Mouse (Mus musculus): Measurements from ENCODE around the gene Slc9a9.

The Slc9a9 gene

GRCm38 (mm10) chr9:94969131-94969530 is 299.4 kb downstream of the Slc9a9 start:
- peak; percentile 8 for DNase-seq

DNA sequence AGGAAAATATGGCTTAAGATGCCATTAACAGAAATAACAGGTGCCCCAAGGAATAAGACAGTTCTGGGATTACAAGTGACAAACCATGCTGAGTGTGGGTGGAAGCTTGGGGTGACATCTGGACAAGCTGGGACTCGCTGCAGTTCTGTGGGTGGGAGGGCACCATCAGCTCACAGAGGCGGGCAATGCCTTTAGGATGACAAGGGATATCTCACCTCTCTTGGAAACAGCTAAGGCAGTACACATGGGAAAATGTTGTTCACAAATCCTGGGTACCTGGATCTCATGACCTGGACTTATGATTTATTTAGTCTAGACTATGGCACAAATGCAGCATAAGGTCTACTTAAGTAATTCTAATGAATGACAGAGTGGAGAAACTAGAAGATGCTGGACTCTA is 302.3 kb downstream of the Slc9a9 start:
- no peak for DNase-seq

DNA sequence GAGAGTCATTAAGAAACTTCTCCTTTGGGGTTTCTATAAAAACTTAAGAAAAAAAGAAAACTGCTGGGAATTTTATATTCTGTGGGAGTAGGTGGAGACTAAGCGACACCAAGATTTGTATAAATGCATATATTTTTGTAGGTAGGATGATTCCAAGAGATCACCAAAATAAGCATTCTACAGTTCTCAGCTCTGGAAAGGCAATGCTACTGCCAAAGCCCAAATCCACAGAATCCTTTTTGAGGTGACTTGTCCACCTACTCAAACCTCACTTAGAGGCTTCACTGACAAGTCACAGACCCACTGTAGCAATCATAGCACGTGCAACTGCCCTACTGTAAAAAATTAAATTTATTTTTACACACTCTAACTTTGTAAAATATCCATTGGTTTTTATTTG is 303.0 kb downstream of the Slc9a9 start:
- no peak for DNase-seq

- DNase-seq = no peak
Measured at GRCm38 (mm10) chr9:94976191-94976590, 306.5 kb downstream of the Slc9a9 start.

DNA sequence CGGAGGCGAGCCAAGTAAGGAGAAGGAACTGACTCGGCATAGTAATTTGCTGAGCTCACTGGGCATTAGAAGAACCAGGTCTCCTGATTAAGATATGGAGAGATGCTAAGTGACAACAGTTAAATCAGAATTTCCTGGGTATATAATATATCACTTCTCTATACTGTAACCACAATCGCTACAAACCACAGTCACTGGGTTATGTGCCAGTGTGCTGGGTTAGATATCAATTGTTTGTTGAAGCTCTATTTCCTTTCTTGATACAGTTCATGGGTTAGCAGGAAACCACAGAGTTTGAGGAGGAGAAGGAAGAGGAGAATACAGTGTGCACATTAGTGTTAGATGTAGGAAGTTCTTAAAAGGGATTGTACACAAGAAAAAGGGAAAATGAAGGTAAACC is 323.9 kb downstream of the Slc9a9 start:
- no peak for DNase-seq

DNA sequence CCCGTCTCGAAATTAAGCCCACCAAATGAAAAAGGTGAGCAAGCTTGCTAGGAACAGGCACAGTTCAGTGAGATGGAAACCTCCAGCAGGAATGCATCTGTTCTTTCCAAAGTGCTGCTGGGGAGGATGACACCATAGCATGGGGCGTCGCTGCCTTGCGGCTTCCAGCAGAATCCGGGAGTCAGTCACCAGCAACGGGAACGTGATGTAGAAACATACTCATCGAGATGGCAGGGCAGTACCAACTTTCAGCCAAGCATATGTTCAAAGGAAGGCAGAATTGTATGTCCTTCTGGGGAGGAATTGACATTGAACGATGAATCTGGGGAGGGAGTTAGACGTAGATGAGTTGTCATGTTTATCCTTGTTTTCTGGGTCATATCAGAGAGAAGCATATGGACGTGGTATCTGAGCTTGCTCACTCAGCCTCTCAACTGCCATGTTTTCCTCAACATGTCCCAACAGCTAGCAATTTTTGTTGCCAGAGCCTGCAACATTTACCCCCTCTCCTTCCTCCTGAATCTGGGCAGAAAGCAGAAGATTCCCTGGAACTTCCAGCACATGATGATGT is 350.5 kb downstream of the Slc9a9 start:
- DNase-seq = no peak

- no peak for DNase-seq
Measured at GRCm38 (mm10) chr9:95034140-95034970, 364.6 kb downstream of the Slc9a9 start.

GRCm38 (mm10) chr9:95036209-95036608 is 366.5 kb downstream of the Slc9a9 start:
- DNase-seq = no peak

- DNase-seq = no peak
Measured at GRCm38 (mm10) chr9:95042420-95042819, 372.7 kb downstream of the Slc9a9 start.

DNA sequence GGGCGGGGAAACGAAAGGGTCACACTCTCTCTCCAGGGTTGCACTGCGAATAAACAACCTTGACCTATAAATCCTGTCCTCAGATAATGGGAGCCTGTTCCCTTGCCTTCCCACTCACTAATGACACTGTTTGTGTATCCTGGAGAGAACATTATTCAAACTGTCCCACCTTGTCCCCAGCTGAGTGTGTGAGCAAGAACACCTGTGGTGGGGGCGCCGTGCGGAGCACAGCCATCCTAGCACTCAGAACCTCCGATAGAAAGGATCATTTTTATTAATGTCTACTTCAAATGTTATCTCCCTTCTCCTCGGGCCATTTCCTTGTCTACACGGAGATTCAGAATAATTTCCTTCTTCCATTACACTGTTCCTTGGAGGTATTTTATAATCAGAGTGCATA is 382.5 kb downstream of the Slc9a9 start:
- no peak for DNase-seq

GRCm38 (mm10) chr9:95053183-95053582 is 383.5 kb downstream of the Slc9a9 start:
- DNase-seq = no peak

DNA sequence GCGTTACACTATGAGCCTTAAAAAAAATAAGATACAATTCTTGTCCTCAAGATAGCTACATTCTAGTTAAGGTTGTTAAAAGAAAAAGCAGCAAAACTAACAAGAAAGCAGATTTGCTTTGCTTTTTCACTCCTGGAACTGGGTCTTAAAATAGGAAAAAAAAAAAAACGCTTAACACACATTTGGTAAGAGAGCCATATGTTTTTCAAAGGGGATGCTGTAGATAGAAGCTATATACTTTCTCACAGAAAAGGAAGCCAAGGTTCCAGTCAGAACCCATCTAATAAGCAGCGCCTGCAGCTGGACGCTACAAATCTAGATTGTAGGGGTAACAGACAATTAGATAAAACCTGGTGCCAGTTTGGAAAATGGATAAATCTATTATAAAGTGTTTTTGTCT is 386.1 kb downstream of the Slc9a9 start:
- DNase-seq = no peak

DNA sequence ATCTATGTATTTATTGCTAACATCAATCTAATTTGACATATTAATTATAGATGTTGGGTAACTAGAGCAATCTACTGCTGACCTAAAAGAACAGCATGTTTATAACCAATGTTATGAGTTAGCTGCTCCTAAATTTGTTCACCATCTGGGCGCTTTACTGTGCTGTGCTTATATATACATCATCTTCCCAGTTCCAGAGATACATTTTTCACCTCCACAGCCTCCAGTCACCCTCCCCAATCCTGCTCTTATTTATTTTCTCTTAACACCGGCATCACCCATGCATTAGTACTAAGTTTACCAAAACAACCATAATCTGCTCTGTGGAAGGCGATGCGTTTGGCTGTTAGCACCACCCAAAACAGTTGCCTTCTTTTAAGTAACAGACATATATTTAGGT is 391.0 kb downstream of the Slc9a9 start:
- DNase-seq = no peak

- DNase-seq = no peak
Measured at GRCm38 (mm10) chr9:95067037-95067436, 397.3 kb downstream of the Slc9a9 start.

GRCm38 (mm10) chr9:95068466-95068865 is 398.8 kb downstream of the Slc9a9 start:
- no peak for DNase-seq

- DNase-seq = no peak
Measured at GRCm38 (mm10) chr9:95070832-95071519, 401.3 kb downstream of the Slc9a9 start.

DNA sequence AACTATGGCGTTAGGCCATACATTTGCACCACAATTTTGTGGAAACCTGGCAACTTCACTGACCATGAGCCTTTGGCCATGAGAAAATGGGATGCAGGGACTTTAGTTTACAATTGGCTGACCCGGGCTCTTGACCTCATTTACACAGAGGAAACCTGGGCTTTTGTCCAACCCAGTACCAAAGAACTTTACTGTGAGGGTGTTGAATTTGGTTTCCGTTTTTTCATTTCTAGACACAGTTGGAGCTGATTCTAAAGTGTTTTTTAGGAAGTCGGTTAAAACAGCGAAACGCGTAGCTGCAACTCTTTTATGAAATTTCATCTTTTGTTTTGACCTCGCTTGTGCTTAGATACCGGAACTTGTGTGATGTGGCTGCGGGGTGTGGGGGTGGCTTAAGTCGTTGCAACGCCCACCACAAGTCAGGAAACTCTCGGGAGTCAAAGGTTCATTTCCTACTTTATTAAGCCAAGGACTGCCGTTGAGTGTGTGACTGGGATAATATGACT is 402.8 kb downstream of the Slc9a9 start:
- DNase-seq = no peak

DNA sequence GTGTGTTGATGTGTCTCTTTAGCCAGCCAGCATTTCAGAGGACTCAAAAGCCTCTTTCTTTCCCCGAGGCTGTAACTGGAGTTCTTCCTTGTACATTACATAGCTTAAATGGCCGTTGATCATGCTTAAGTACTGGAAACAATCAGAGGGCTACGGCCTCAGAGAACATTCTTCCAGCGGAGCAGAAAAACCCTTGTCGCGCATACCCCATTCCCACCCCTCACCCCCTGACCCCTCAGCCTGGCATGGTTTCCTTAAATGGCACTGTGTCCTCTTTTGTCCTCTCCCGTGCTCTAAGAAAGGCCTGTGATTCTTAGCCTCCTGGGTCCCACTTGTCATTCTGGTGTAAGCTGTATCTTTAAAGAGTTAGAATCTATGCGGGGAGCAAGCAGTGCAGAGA is 404.0 kb downstream of the Slc9a9 start:
- no peak for DNase-seq

GRCm38 (mm10) chr9:95075856-95076255 is 406.1 kb downstream of the Slc9a9 start:
- no peak for DNase-seq

GRCm38 (mm10) chr9:95077938-95078337 is 408.2 kb downstream of the Slc9a9 start:
- DNase-seq = no peak

GRCm38 (mm10) chr9:95078626-95079025 is 408.9 kb downstream of the Slc9a9 start:
- no peak for DNase-seq

DNA sequence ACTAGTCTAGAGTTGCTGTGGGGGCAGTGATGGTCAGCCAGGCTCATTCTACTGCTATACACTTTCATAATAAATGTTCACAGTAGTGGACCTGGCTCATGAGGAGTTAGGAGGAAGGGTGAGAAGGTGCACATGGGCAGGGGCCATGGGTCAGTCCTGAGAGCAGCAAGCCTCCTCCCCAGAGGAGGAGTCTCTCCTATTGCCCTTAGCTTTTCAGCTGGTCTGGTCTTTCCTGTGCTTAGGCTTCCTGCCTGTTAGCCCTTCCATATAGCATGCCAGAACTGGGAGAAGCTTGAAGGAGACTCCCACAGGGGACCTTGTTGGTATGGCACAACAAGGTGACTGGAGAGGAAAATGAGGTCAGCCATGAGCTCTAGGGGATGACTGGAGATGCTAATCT is 410.2 kb downstream of the Slc9a9 start:
- DNase-seq = no peak

DNA sequence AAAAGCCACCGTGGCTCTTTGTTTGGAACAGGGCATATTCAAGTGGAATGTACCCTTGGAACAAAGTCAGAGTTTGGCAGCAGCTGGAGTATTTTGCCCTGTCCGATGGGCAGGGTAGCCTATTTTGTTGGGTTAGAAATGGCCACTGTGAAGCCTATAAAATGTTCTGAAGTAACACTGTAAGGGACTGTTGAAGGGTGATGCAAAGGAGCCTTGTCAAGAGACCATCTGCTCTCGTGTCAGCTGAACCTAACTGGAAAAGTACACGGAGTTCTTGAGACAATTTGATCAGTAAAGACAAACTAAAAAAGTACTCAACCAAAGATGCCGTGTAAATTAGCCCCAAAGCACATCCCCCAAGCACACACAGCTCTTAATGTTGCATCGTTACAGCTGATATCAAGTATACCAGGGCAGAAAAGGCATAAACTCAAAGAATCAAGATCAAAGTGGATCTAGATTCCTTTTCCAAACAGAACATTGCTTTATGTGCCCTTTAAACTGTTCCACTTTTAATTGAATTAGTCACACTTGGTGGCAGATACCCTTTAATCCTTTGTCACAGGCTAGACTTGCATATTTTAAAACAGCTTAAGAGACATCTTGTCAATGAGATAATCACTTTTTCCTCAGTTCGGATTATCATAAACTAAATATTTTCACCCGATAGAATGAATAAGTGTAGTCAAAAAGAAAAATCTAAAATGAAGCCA is 416.6 kb downstream of the Slc9a9 start:
- DNase-seq = no peak
